Mouse (Mus musculus) layer of hippocampus, postnatal 36 days (tissue): ENCODE measurements at regions not wholly inside any gene's neighbourhood (a gene's known extent, or its start where the extent isn't known, plus 50 kb on each side); places are given as distances from the start of the nearest gene placed in this dataset.

Source experiments
- DNase-seq, 2 experiments: peaks; one replicate each; pipeline ENCODE4 v3.0.0; 2022

DNA sequence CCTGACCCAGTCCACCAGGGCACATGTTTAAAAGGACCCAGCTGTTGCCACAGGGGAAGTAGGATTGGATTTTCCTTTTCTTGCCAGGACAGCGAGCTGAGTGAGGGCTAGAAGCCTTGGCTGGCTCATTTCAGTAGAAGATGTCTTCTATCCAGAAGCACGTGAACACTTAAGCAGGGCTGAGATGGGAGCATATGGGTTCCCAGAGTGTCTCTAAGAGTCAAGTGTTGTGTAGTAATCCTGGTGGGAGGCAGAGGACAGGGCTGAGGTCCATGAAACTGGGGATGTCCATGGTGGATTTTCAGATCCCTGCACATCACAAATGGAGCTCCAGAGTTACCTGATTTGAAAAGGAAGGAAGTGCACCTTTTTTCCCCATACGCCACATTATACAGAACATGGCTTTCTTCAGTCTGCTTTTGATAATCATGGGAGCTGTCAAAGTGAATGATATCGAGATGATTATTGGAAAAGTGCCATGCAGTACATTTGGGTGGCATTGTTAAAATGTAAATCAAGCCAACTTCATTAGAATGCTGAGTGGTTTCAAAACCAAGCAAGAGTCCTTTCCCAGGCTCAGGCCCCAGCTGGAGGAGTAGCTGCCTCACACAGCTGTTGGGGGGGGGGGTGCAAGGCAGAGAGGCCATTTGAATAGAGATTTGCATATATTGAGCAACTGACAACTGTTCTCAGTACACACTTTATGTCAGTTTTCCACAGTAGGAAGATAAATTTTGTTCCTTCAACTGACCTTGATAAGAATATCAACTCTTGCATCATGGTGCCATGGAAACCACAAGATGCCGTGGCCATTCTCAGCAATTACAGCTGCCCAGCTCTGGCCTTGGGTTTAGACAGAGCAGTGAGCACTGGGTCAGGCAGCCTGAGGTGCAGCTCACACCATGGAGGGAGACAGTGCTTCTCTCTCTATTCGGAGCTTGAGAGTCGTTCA lies 81.7 kb downstream of the Slc35b3 start:
- DNase-seq, result peak in 1 of 2 experiments; percentile 10

DNA sequence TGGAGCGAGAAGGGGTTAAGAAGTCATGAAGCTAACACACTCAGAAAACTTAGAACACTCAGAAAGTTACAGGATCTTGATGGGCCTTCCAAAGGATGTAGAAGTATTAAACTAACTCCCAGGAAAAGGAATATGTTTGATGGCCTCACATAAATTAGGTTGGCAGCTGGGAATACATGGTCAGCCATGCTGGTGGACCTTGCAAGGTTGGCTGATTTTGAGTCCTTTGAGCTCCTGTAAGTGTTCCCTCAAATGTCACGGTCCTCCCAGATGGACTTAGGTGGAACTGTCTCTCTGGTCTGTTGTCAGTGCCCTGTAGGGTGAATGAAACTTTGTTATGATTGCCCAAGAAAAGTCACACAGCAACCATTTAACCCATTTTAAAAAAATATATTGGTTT lies 84.8 kb downstream of the Slc35b3 start:
- DNase-seq, result no peak

- DNase-seq, result no peak
Observed at GRCm38 (mm10) chr13:38864002-38864401, 96.7 kb downstream of the Slc35b3 start.

GRCm38 (mm10) chr13:38855742-38856141 lies 104.9 kb downstream of the Slc35b3 start:
- DNase-seq, result no peak

GRCm38 (mm10) chr13:38854986-38855385 lies 105.7 kb downstream of the Slc35b3 start:
- no peak for DNase-seq

DNA sequence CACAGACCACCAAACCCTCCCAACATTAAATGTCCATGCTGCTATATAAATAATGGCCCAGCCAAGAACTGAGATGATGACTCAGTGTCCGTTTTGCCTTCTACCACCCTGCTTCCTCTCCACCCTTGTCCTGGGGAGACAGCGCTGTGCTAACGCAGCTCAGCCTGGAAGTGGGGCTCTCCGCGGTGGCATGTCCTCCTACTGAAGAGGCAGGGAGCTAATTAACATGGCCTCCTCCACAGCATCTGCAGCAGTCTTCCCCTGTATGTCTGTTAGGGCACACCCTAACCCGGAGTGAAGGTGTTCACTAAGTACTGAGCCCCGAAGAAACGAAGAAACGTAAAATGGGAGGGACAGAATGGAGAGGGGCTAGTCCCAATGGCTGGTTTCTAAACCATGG lies 107.8 kb downstream of the Slc35b3 start:
- no peak for DNase-seq

DNA sequence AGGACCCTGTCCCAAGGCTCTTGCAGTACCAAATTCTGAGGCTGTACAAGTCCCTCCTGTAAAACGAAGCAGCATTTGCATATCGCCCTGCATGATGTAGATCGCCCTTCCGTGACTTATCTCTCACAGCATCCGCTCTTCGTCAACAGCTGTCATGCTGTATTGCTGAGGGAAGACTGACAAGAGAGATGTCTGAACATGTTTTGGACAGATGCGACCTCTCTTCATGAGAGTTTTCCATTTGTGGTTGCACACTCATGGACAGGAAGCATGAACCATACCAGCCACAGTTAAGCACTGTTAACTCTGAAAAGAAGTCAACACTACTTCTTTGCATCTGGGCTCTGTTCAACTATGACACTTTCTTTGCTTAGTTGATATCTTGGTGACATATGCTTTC lies 108.9 kb downstream of the Slc35b3 start:
- no peak for DNase-seq

DNA sequence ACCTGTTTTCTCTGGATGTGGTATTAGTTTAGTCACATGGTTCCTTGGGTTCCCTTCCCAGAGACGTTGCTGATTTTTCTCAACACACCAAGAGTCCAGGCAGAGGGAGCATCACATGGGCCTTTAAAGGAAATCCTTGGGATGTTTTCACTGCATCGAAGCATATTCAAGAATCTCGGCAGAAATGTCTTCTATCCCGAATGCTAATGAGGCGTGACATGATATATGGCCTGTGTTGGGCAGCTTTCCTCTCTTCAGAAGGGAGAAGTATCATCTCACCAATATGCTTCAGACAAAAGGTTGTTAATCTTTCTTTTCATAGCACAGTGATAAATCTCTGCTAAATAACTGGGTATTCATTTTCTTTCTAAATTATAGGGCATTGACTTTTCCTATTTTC lies 122.4 kb downstream of the Slc35b3 start:
- DNase-seq, result no peak

- DNase-seq, result no peak
Observed at GRCm38 (mm10) chr13:38825649-38826048, 135.0 kb downstream of the Slc35b3 start.

DNA sequence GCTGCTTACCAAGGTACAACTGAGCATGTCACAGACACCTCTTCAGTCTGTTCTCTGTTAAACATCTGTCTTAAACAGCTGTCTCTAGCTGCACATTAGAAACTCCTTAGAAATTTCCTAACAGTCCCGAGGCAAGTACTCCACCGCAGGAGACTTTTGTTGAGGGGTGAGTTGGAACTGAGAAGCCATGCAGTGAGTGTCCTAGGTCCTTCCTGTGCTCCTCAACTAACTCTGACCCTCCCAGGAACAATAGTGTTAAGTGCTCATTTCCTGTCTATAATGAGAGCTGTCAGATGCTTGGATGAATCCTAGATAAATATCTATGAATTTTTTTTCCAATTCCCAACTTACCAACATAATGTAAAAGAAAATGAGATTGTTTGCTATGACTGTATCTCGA lies 141.1 kb downstream of the Slc35b3 start:
- DNase-seq, result no peak

DNA sequence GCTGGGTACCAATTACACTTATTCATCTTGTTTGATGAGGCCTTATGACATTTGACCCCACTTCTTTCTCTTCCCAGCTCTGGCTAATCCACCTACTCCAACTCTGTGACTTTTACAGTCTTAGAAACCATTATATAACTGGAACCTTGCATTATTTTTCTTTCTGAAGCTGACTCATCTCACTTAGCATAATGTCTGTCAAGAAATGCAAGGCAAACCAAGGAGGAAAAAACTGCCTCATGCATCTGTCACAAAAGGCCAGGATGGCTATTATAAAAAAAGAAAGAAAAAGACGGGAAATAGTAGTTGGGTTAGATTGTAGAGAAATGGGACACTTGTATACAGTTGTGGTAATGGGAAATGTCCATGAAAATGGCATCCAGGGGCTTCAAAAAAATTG lies 141.9 kb downstream of the Slc35b3 start:
- no peak for DNase-seq

- no peak for DNase-seq
Observed at GRCm38 (mm10) chr13:38816296-38816695, 144.4 kb downstream of the Slc35b3 start.

- no peak for DNase-seq
Observed at GRCm38 (mm10) chr13:38815002-38815707, 145.5 kb downstream of the Slc35b3 start.

- no peak for DNase-seq
Observed at GRCm38 (mm10) chr13:38798514-38798913, 139.7 kb upstream of the Eef1e1 start.

DNA sequence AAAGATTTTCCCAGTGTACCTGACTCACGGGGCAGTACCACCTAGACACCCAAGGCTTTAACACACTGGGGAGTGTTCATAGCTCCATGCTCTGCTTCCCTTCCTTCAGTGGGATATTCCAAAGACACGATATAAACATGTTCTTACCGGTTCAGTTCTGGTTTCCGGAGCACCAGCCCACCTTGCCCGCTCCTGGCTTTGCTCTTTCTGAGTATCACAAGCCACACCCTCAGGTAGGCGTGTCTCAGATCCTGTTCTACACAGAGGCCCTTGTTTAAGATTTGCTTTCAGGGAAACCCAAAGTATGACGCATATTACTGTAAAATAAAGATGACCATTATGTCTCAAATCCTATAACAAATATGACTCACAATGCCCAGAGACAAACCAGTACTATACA lies 134.6 kb upstream of the Eef1e1 start:
- no peak for DNase-seq

- no peak for DNase-seq
Observed at GRCm38 (mm10) chr13:38780630-38781010, 121.8 kb upstream of the Eef1e1 start.

DNA sequence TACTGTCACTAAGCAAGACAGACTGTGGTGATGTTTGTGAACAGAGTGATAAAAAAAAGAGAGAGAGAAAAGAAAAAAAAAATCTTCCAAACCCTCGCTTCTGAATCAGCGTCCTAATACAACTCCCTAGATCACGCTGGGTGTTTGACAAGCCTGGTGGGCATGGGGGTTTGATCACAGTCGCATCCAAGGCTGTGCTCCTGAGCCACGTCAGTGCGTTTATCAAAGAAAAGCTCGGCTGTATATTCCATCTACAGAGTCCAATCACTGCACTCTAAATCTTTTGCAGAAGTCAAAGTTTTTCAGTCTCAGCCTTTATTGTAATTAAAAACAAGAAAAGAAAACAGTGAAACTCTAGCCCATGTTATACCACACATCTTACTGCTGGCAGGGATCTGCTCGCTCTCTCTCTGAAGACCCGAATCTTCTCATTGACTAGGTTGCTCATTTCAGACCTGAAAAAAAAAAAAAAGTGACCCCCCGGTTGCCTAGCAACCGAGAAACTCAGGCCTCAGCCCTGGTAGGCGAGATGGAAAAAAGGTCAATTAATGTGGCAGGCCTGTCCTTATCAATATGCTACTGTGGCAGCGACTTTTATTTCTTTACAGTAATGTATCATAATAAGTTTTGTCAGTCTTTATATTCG lies 121.2 kb upstream of the Eef1e1 start:
- no peak for DNase-seq

DNA sequence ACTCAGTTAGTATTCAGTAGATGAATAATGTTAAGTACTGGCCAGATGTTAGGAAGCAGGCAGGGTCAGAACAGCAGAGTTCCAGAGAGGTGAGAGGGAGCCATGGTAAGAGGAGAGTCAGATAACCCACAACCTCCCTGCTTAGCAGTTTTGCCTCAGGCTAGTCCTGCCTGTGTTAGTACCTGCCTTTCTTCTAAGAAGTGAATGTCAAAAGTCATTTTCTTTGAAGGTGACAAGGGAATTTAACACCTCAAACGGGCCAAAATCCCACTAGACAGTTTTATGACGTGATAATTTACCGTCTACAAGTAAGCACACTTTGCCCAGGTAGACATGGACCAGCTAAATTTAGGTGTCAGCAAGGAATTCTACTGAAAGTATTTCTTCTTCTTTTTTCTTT lies 117.7 kb upstream of the Eef1e1 start:
- no peak for DNase-seq

DNA sequence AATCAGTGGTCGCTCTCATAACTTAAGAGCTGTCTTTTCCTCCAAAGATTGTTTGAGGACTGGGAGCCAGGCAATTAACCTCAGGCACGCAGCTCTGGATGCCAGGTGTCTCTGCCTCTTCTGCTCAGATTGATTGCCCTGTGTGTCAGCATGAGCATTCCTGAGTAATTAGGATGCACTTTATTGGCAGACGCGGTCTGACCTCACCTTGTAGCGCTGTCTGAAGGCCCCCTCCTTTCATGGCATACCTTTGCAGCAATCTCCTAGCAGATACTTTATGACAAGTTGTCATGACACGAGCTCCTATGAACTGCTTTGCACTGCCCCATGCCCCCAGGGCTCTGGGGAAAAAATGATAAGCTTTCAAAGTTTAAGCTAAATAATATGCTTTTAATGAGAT lies 114.1 kb upstream of the Eef1e1 start:
- DNase-seq, result no peak

GRCm38 (mm10) chr13:38766133-38766532 lies 107.3 kb upstream of the Eef1e1 start:
- DNase-seq, result no peak

- no peak for DNase-seq
Observed at GRCm38 (mm10) chr13:38760261-38760660, 101.4 kb upstream of the Eef1e1 start.

GRCm38 (mm10) chr13:38756629-38757227 lies 97.9 kb upstream of the Eef1e1 start:
- DNase-seq, result no peak

DNA sequence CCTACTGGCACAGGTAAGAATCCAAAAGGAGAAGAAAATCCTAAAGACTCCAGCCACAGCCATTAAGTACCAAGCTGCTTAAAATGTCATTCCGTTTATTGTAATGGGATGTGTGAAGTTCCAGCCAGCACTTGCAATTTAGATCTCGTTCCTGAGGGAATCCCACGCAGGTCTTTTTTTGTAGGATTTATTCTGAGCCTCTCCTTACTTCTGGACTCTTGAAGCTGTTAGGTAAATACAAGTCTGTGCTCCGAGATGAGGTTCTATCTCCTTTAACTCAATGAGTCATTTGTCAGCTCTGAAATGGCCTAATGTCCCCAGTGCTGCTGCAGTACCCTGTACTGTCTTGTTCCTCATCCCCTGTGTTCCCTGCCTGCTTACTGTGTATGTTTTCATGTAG lies 94.9 kb upstream of the Eef1e1 start:
- DNase-seq, result no peak
